8 mouse cellular contexts compared by ENCODE assay signal in the genomic region with DNA sequence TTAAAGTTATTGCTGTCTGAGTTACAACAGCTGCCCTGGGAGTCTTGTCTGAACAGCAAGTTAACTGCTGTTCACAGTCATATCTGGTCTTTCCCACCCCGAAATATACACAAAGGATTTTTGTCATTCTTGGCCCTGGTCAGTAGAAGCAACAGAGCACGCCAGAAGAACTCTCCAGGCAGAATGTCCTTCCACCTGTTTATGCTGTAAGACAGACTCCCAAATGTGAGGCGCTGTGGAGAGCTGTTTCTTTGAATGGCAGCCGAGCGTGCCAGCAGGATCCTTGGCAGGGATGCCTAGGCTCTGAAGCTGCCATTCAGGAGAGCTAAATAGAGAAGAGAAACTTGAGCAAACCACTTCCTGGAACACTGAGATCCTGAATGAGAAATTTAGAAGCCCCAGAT. TPM values are rescaled to one million over a fixed set of nuclear protein-coding genes. Genes with fewer than 3 reads are reported as not detected.
DNase-seq lines count a peak whose midpoint lies in the region; ATAC-seq and TF ChIP-seq lines count a peak whose summit lies in the region.

No protein-coding gene starts in this region.

- H3K9me3 ChIP-seq in liver, embryonic 12.5 days (replicated peaks): no peaks in the 10 kb centered on the region
- no peaks in the 10 kb centered on the region for H3K9me3 ChIP-seq in embryonic facial prominence, embryonic 12.5 days

- no peak overlapping the region for H3K9ac ChIP-seq in liver, adult 2 months (ENCODE audit: low read depth, low read length)
- H3K9ac ChIP-seq in liver, embryonic 12.5 days: no peak overlapping the region
- no peak overlapping the region for H3K9ac ChIP-seq in embryonic facial prominence, embryonic 12.5 days

- WGBS in liver, adult 2 months: 78% methylated on average over 5 of the region's 5 CpGs
- 61% methylated on average over 5 of the region's 5 CpGs for WGBS in liver, embryonic 12.5 days (ENCODE audit: insufficient replicate concordance)
- 33% methylated on average over 5 of the region's 5 CpGs for WGBS in embryonic facial prominence, embryonic 12.5 days
- 6% methylated on average over 5 of the region's 5 CpGs for WGBS in lung, adult 2 months

- no peaks in the 10 kb centered on the region for H3K27me3 ChIP-seq in liver, adult 2 months (ENCODE audit: control insufficient read depth, insufficient read depth, low read length)
- H3K27me3 ChIP-seq in liver, embryonic 12.5 days (replicated peaks): no peaks in the 10 kb centered on the region
- no peaks in the 10 kb centered on the region for H3K27me3 ChIP-seq in embryonic facial prominence, embryonic 12.5 days

- no peak overlapping the region for H3K4me2 ChIP-seq in liver, embryonic 12.5 days
- 0 out of 2 replicates have a peak overlapping the region, but pooled peaks have one; percentile 9 for H3K4me2 ChIP-seq in embryonic facial prominence, embryonic 12.5 days (replicated peaks)

- no peaks in the 10 kb centered on the region for H3K36me3 ChIP-seq in liver, adult 2 months (ENCODE audit: control insufficient read depth, insufficient read depth, low read length)
- H3K36me3 ChIP-seq in liver, embryonic 12.5 days: no peaks in the 10 kb centered on the region
- no peaks in the 10 kb centered on the region for H3K36me3 ChIP-seq in embryonic facial prominence, embryonic 12.5 days

- no peaks in the 10 kb centered on the region for H3K79me2 ChIP-seq in liver, adult 2 months (ENCODE audit: control insufficient read depth, insufficient read depth, low read length)

- H3K27ac ChIP-seq in liver, adult 2 months (replicated peaks; ENCODE audit: insufficient read depth, low read depth, low read length): 0 out of 2 replicates have a peak overlapping the region, but pooled peaks have one; percentile 8
- no peak overlapping the region for H3K27ac ChIP-seq in liver, embryonic 12.5 days
- H3K27ac ChIP-seq in embryonic facial prominence, embryonic 12.5 days: peak overlapping the region; percentile 70; the same call in 1 of the 2 replicates

- ATAC-seq in liver, embryonic 12.5 days: no peak
- ATAC-seq in embryonic facial prominence, embryonic 12.5 days (ENCODE audit: insufficient number of reproducible peaks, insufficient read depth, low FRiP score, low TSS enrichment): no peak
- ATAC-seq in CD4-positive, CD25-positive, alpha-beta regulatory T cell, adult 4 months: no peak

- TF ChIP-seq CTCF in liver, adult 2 months (IDR thresholded peaks at IDR 0.05; ENCODE audit: low read depth, low read length): no peak
- TF ChIP-seq CTCF in lung, adult 2 months (IDR thresholded peaks at IDR 0.05; ENCODE audit: insufficient read depth, low read length): no peak

- peak; percentile 36 for DNase-seq in liver, adult 2 months (ENCODE audit: extremely low read depth, low read depth, low spot score)
- peak; percentile 83 to 85 for DNase-seq in heart, adult 9 months (ENCODE audit: low spot score in 2 of 2)
- DNase-seq in kidney, postnatal 14 days: peak; percentile 34
- peak; percentile 54 for DNase-seq in lung, adult 2 months
- DNase-seq in right cerebral cortex, postnatal 4 days: peak; percentile 68

- no peak for TF ChIP-seq POLR2A in liver, adult 2 months (IDR thresholded peaks at IDR 0.05; ENCODE audit: extremely low read depth, insufficient read depth, low read length)
- TF ChIP-seq POLR2A in lung, adult 2 months (IDR thresholded peaks at IDR 0.05; ENCODE audit: borderline replicate concordance, extremely low read depth, low read depth, low read length): peak; percentile 15; the same call in 1 of the 2 replicates

- H3K4me1 ChIP-seq in liver, adult 2 months (ENCODE audit: control insufficient read depth, insufficient read depth, low read length): peaks cover 6% of the 10 kb centered on the region
- H3K4me1 ChIP-seq in liver, embryonic 12.5 days: peaks cover 15% of the 10 kb centered on the region
- peaks cover 5% of the 10 kb centered on the region; the same call in 1 of the 2 replicates for H3K4me1 ChIP-seq in embryonic facial prominence, embryonic 12.5 days
- H3K4me1 ChIP-seq in lung, adult 2 months (ENCODE audit: control insufficient read depth, insufficient read depth, low read length): peaks cover 27% of the 10 kb centered on the region

- H3K4me3 ChIP-seq in liver, adult 2 months (ENCODE audit: insufficient read depth, low read depth, low read length): no peak overlapping the region
- no peak overlapping the region for H3K4me3 ChIP-seq in liver, embryonic 12.5 days
- H3K4me3 ChIP-seq in embryonic facial prominence, embryonic 12.5 days: no peak overlapping the region
- H3K4me3 ChIP-seq in lung, adult 2 months (replicated peaks; ENCODE audit: extremely low read depth, low read depth, low read length): no peak overlapping the region

RNA-seq across cellular contexts. Expression of a gene that starts 23.4 kb away (rescaled TPM):
- 11.5 and 14.9 TPM in 2 replicates for total RNA-seq in liver, adult 2 months (2014; rRNA removed)
- polyA plus RNA-seq in liver, adult 2 months (2012; rRNA removed): 17.6 and 19.9 TPM in 2 replicates
- polyA plus RNA-seq in liver, embryonic 12.5 days (2016; fragmentation: Nextera tagmentation; extraction: Ambion mirVana): 24.7 and 24.9 TPM in 2 replicates
- 38.9 and 40.3 TPM in 2 replicates for polyA plus RNA-seq in embryonic facial prominence, embryonic 12.5 days (2016; fragmentation: Nextera tagmentation; extraction: Ambion mirVana)
- 41.7 and 56.8 TPM in 2 replicates for polyA plus RNA-seq in lung, adult 2 months (2012; rRNA removed)
- polyA plus RNA-seq in CD4-positive, CD25-positive, alpha-beta regulatory T cell, adult 4 months (2017; shearing (Covaris generic)): 10 to 100 TPM; 11.0 to 15.3 TPM

Comparison
In these comparisons a context has a peak if more than half of its experiments do, and no peak if none do; other contexts are left out.
1. DNase-seq: peak in every context shown above with its lines; median percentile 84 in heart, adult 9 months; 68 in right cerebral cortex, postnatal 4 days; 54 in lung, adult 2 months; 36 in liver, adult 2 months; 34 in kidney, postnatal 14 days.